Mouse (Mus musculus) liver, embryonic 14.5 days (tissue): ENCODE results near the gene Tmem106c. TPM values are rescaled to one million over a fixed set of nuclear protein-coding genes. Genes with fewer than 3 reads are reported as not detected.

ENCODE experiments used
- ATAC-seq: fragments of 200-750 bp; cut with Nextera tagmentation; 2 replicates; pipeline ENCODE4 v1.8.0; 2017; ENCODE audit warnings: moderate number of reproducible peaks, mild to moderate bottlenecking, moderate library complexity; ENCODE audit not compliant: insufficient read depth
- DNase-seq, 3 experiments: peaks; one replicate each; pipeline ENCODE4 v3.0.0-alpha.2; 2012 to 2013; ENCODE audit warnings: low read depth in 3 of 3, low spot score in 3 of 3
- H3K27ac ChIP-seq: fragments of 300-500 bp; sonication (generic); 2 replicates; pipeline ENCODE4 v1.5.1; 2014; ENCODE audit warnings: moderate library complexity, mild to moderate bottlenecking, control low read depth, inconsistent platforms
- H3K27me3 ChIP-seq: fragments of 300-500 bp; sonication (generic); 2 replicates; pipeline ENCODE4 v1.6.1; 2014; ENCODE audit warnings: mild to moderate bottlenecking, low read length, moderate library complexity; ENCODE audit not compliant: control insufficient read depth, insufficient read depth
- H3K36me3 ChIP-seq: fragments of 300-500 bp; sonication (generic); replicated peaks from 2 replicates; pipeline ENCODE4 v1.6.1; 2014; ENCODE audit warnings: low read depth; ENCODE audit not compliant: control insufficient read depth, insufficient read depth
- H3K4me1 ChIP-seq, 2 experiments: fragments of 200-500 bp in 1 of 2; fragments of 300-500 bp in 1 of 2; sonication (generic) in 1 of 2; replicated peaks; 2 replicates each; pipeline ENCODE4 v1.6.1; 2012 to 2014; ENCODE audit warnings: antibody characterized with exemption in 1 of 2, inconsistent platforms in 1 of 2, low read length in 1 of 2; ENCODE audit not compliant: control insufficient read depth in 2 of 2, insufficient read depth in 2 of 2
- H3K4me2 ChIP-seq: fragments of 300-500 bp; sonication (generic); 2 replicates; pipeline ENCODE4 v1.6.1; 2014; ENCODE audit warnings: low read depth, mild to moderate bottlenecking, control low read depth, moderate library complexity
- H3K4me3 ChIP-seq, 2 experiments: fragments of 200-500 bp in 1 of 2; fragments of 300-500 bp in 1 of 2; sonication (generic) in 1 of 2; 2 replicates each; pipeline ENCODE4 v1.5.1; 2012 to 2014; ENCODE audit warnings: low read depth in 2 of 2, low read length in 2 of 2, mild to moderate bottlenecking in 2 of 2, control low read depth in 1 of 2, inconsistent platforms in 1 of 2, moderate library complexity in 1 of 2; ENCODE audit not compliant: insufficient read depth in 1 of 2
- H3K9ac ChIP-seq: fragments of 300-500 bp; sonication (generic); replicated peaks from 2 replicates; pipeline ENCODE4 v1.6.1; 2014; ENCODE audit warnings: mild to moderate bottlenecking, control low read depth, moderate library complexity
- H3K9me3 ChIP-seq: fragments of 300-500 bp; sonication (generic); 2 replicates; pipeline ENCODE4 v1.6.1; 2016; ENCODE audit warnings: low read length, mixed read lengths; ENCODE audit not compliant: control insufficient read depth
- CTCF ChIP-seq: IDR thresholded peaks from 2 replicates; pipeline ENCODE4 v1.5.1; 2016; ENCODE audit warnings: antibody characterized with exemption, low read depth, control low read depth
- EP300 ChIP-seq: IDR thresholded peaks from 2 replicates; pipeline ENCODE4 v1.6.1; 2016; ENCODE audit warnings: antibody characterized with exemption, low read depth
- WGBS: fragments of 180-500 bp; shearing (Covaris S2); extraction: QIAGEN DNeasy Blood & Tissue Kit; methylation state at CpG from one replicate; pipeline ENCODE4 v1.1.7; 2014; ENCODE audit not compliant: insufficient replicate concordance; 5-methylcytosine and 5-hydroxymethylcytosine counted together
- polyA plus RNA-seq, 2 experiments: library from polyadenylated mRNA; depleted of rRNA in 1 of 2; stranded (reverse) in 1 of 2; unstranded in 1 of 2; fragments of >200 nt; fragmentation: Nextera tagmentation in 1 of 2; extraction: Ambion mirVana in 1 of 2; gene quantifications; 2 replicates each; pipeline versions ENCODE4 v1.2.1 to v1.2.3; 2012 to 2014

Tmem106c gene
- polyA plus RNA-seq, 2 experiments = 10.5 to 13.2 TPM

DNA sequence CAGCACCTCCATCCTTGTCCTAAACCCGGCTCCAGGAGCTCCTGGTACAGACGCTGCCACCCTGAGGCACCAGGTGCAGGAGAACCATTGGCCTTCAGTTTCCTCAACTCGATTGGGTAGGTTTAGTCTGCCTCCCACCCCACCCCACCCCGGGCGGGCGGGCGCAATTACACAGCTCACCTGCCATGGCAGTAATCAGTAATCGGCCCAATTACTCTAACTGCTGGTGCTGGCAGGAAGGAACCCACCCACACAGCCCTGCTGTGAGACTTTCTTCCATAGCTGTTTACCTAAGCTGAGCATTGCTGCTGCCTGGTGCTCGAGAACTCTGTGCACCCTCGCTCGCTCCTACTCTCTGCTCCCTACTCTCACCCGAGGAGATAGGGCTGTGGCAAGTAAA lies 31.6 kb upstream of the Tmem106c start:
- no peak overlapping the region for H3K4me2 ChIP-seq
- H3K9ac ChIP-seq = no peak overlapping the region
- H3K4me3 ChIP-seq = no peak overlapping the region
- H3K36me3 ChIP-seq = no peaks in the 10 kb centered on the region
- TF ChIP-seq CTCF (no peak), EP300 (no peak)
- H3K27ac ChIP-seq = no peak overlapping the region
- ATAC-seq = no peak
- 0 out of 4 replicates have a peak, but pooled peaks cover 0 to 1% of the 10 kb centered on the region in 2 experiments for H3K4me1 ChIP-seq
- 72% methylated on average over 12 of the region's 12 CpGs for WGBS
- no peaks in the 10 kb centered on the region for H3K27me3 ChIP-seq
- H3K9me3 ChIP-seq = no peaks in the 10 kb centered on the region
- no peak for DNase-seq

DNA sequence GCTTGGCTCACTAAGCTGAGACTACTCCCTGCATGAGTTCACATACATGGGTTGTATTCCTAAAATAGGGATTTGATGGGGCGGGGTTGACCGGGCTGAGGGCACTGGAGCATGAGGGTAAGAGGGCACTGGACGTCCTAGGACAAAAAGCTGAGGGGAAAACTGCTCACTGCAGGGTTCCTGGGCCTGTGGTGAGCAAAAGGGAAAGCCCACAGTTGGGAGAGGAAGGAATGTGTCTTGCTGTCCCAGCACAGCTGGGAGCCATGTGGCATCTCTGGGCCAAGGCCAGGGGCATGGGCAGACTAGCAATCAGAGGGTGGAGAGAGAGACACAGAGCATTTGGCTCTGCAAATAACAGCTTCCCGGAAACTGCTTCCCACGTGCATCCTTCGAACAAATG lies 25.4 kb upstream of the Tmem106c start:
- no peaks in the 10 kb centered on the region for H3K4me1 ChIP-seq
- H3K4me3 ChIP-seq = no peak overlapping the region
- no peak overlapping the region for H3K4me2 ChIP-seq
- H3K27me3 ChIP-seq = no peaks in the 10 kb centered on the region
- no peaks in the 10 kb centered on the region for H3K9me3 ChIP-seq
- no peak overlapping the region for H3K27ac ChIP-seq
- no peak for ATAC-seq
- TF ChIP-seq EP300 (no peak), CTCF (no peak)
- 58% methylated on average over 6 of the region's 6 CpGs for WGBS
- no peak for DNase-seq
- no peak overlapping the region for H3K9ac ChIP-seq
- no peaks in the 10 kb centered on the region for H3K36me3 ChIP-seq

GRCm38 (mm10) chr15:97940088-97940487 lies 23.9 kb upstream of the Tmem106c start:
- Histone ChIP-seq H3K9ac (no peak overlapping the region), H3K36me3 (no peaks in the 10 kb centered on the region), H3K9me3 (no peaks in the 10 kb centered on the region), H3K4me2 (no peak overlapping the region), H3K27me3 (no peaks in the 10 kb centered on the region), H3K4me3 (no peak overlapping the region), H3K4me1 (no peaks in the 10 kb centered on the region), H3K27ac (no peak overlapping the region)
- 52% methylated on average over 2 of the region's 2 CpGs for WGBS
- ATAC-seq (no peak), DNase-seq (no peak)
- TF ChIP-seq CTCF (no peak), EP300 (no peak)

- H3K4me2 ChIP-seq = no peak overlapping the region
- H3K36me3 ChIP-seq = no peaks in the 10 kb centered on the region
- no peaks in the 10 kb centered on the region for H3K9me3 ChIP-seq
- 74% methylated on average over 2 of the region's 2 CpGs for WGBS
- no peak overlapping the region for H3K27ac ChIP-seq
- DNase-seq (no peak), ATAC-seq (no peak)
- H3K27me3 ChIP-seq = no peaks in the 10 kb centered on the region
- TF ChIP-seq EP300 (no peak), CTCF (no peak)
- no peak overlapping the region for H3K4me3 ChIP-seq
- H3K4me1 ChIP-seq = no peaks in the 10 kb centered on the region
- H3K9ac ChIP-seq = no peak overlapping the region
These were observed 22.7 kb upstream of the Tmem106c start for GRCm38 (mm10) chr15:97941306-97941705.

DNA sequence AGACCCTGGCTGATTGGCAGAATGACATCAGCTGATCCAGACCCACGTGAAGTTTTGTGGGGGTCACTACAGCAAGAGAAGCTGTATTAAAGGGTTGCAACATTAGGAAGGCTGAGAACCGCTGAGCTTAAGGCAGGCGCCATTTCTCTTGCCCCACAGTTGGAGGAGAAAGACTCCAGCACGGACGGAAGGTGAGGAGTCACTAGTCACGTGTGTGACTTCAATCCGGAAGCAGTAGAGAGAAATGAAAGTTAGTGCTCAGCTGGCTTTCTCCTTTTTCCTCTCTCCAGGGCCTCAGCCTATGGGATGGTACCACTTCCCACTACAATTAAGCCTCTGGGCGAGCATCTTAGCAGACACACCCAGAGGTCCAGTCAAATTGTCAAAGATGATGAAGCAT lies 21.5 kb upstream of the Tmem106c start:
- Histone ChIP-seq H3K9me3 (no peaks in the 10 kb centered on the region), H3K4me3 (no peak overlapping the region), H3K27ac (no peak overlapping the region), H3K4me2 (no peak overlapping the region), H3K27me3 (no peaks in the 10 kb centered on the region), H3K36me3 (no peaks in the 10 kb centered on the region), H3K9ac (no peak overlapping the region), H3K4me1 (no peaks in the 10 kb centered on the region)
- TF ChIP-seq EP300 (no peak), CTCF (no peak)
- no peak for ATAC-seq
- DNase-seq = no peak
- WGBS = 69% methylated on average over 8 of the region's 8 CpGs
